Mouse (Mus musculus): ENCODE results near the gene Cav2.

GRCm38 (mm10) chr6:17306602-17307325 lies 25.8 kb downstream of the Cav2 start:
- TF ChIP-seq CTCF (conservative IDR thresholded peaks at IDR 0.05; ENCODE audit: insufficient read depth, insufficient read length, low read depth, low read length) (no peak), POLR2A (IDR thresholded peaks at IDR 0.05; ENCODE audit: low read depth, low read length) (no peak)

Data from kidney, adult 2 months (tissue).